Mouse (Mus musculus): ENCODE measurements around the gene Stx11. TPM values are rescaled to one million over a fixed set of nuclear protein-coding genes. Genes with fewer than 3 reads are reported as not detected.

Stx11 gene
- 1.8 TPM for polyA plus RNA-seq (2014; fragmentation: Illumina TruSeq; extraction: RNeasy Lipid Tissue Mini Kit (QIAGEN cat#74804); ENCODE audit: low replicate concordance)

DNA sequence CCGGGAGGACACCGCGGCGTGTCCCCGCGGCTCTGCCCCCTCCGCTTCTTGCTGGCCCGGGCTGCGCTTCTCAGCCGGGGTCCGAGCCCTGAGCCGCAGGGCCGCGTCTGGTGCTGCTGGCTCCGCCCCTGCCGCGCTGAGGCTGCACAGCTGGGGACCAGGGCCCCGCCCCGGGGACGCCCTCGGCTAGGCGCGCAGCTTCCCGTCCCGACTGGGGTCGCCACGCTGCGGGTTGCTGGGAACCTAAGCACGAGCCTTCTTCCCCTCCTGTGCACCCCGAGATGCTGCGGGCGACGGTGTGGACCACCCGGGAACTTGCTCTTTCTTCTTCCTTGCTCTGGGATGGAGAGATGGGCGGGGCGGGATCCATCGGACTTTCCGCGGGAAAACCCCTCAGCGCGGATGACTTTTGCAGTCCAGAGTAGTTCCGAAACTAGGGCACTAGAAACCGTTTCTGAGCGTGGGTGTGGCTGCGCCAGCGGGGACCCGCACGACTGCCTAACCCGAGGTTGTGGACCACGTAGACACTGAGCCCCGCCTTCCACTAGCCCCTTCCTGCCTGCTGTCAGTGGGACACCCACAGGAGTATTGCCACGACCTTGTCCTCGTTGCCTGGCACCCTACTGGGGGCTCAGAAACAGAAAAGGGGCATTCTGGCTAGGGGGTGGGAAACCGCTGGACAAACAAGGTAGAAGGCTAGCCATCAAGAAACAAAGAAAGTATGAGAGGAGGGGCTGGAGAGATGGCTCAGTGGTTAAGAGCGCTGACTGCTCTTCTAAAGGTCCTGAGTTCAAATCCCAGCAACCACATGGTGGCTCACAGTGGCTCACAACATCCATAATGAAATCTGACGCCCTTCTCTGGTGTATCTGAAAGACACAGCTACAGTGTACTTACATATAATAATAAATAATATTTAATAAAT, at the start of gene Stx11:
Gene Stx11, minus strand, starts transcription at position 148 of the 925 bp plus-strand sequence.

DNA sequence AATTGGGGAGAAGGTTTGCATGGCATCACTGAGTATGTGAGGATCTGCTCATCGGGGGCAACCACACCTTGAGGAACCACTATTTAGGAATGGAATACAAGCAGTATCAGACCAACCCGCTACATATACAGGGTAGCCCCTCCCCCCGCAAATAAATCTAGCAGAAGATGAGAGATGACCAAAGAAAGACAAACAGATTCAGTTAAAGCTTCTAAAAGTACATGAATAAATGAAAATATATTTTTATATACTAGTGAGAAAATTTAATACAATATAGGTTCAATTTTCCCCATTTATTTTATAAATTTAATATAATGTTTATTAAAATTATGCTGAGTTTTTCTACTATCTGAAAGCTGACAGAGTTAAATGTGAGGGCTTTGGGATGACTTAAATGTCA, 40.9 kb upstream of the Stx11 start, which contains the start of gene Sf3b5:
Gene Sf3b5, plus strand, starts transcription at position 301 of the 400 bp plus-strand sequence.

Other genes with a start within 250 kb of the Stx11 start
- gene Utrn, start 94.9 kb downstream of the Stx11 start, polyA plus RNA-seq (2014; fragmentation: Illumina TruSeq; extraction: RNeasy Lipid Tissue Mini Kit (QIAGEN cat#74804); ENCODE audit: low replicate concordance) = 65.5 TPM
- not detected for gene Sf3b5, start 41.0 kb upstream of the Stx11 start, polyA plus RNA-seq (2014; fragmentation: Illumina TruSeq; extraction: RNeasy Lipid Tissue Mini Kit (QIAGEN cat#74804); ENCODE audit: low replicate concordance)
- gene Plagl1, start 96.2 kb upstream of the Stx11 start, polyA plus RNA-seq (2014; fragmentation: Illumina TruSeq; extraction: RNeasy Lipid Tissue Mini Kit (QIAGEN cat#74804); ENCODE audit: low replicate concordance) = 12.5 TPM
- not detected for gene Zc2hc1b, start 213.7 kb upstream of the Stx11 start, polyA plus RNA-seq (2014; fragmentation: Illumina TruSeq; extraction: RNeasy Lipid Tissue Mini Kit (QIAGEN cat#74804); ENCODE audit: low replicate concordance)
- 48.0 TPM for gene Ltv1, start 228.9 kb upstream of the Stx11 start, polyA plus RNA-seq (2014; fragmentation: Illumina TruSeq; extraction: RNeasy Lipid Tissue Mini Kit (QIAGEN cat#74804); ENCODE audit: low replicate concordance)

All from small intestine, adult 10 weeks (tissue).